Mouse (Mus musculus): ENCODE measurements around the gene Papln. TPM values are rescaled to one million over a fixed set of nuclear protein-coding genes. Genes with fewer than 3 reads are reported as not detected.

Gene Papln
- total and polyA plus RNA-seq, 3 experiments: 0.09 to 0.51 TPM; not detected in 1

GRCm38 (mm10) chr12:83752495-83752894 lies 10.9 kb upstream of the Papln start:
- in situ Hi-C loops (cut with MboI; ENCODE audit: low pct_ligation_motif_present, low pct_unique_long_range_greater_than_20kb, low sequenced_read_pairs): loop anchor here (25.0 kb wide), 1 partner anchor 640 kb away; no protein-coding TSS in a partner anchor
- TF ChIP-seq JUND (conservative IDR thresholded peaks at IDR 0.05; ENCODE audit: low read depth, low read length) (no peak), ZNF384 (IDR thresholded peaks at IDR 0.05; ENCODE audit: low read depth, low read length) (no peak), MXI1 (IDR thresholded peaks at IDR 0.05; ENCODE audit: low read depth, low read length) (peak; percentile 41; the same call in 1 of the 2 replicates), ETS1 (conservative IDR thresholded peaks at IDR 0.05; ENCODE audit: low read depth, low read length) (no peak)

GRCm38 (mm10) chr12:83758735-83759134 lies 4.7 kb upstream of the Papln start:
- Histone ChIP-seq H3K4me3 (replicated peaks in 1 of 3; ENCODE audit: low read depth in 2 of 3, low read length in 2 of 3, poor library complexity in 1 of 3) (no peak overlapping the region), H3K9ac (ENCODE audit: insufficient read depth, low read depth) (no peak overlapping the region), H3K9me3 (replicated peaks; ENCODE audit: low read length) (no peaks in the 10 kb centered on the region), H3K79me2 (replicated peaks; ENCODE audit: control insufficient read depth, extremely low read depth, insufficient read depth, poor library complexity, severe bottlenecking) (no peaks in the 10 kb centered on the region), H3K4me2 (ENCODE audit: insufficient read depth, low read depth, poor library complexity, severe bottlenecking) (no peak overlapping the region), H3K27ac (ENCODE audit: insufficient read depth, low read depth) (no peak overlapping the region), H3K27me3 (replicated peaks) (no peaks in the 10 kb centered on the region), H3K36me3 (replicated peaks in 1 of 2; ENCODE audit: control insufficient read depth in 1 of 2, insufficient read depth in 1 of 2, low read length in 1 of 2) (no peaks in the 10 kb centered on the region), H3K4me1 (ENCODE audit: control insufficient read depth in 1 of 2, insufficient read depth in 2 of 2) (peaks cover 0 to 9% of the 10 kb centered on the region in 2 experiments; a peak in 3 of 4 replicates)
- in situ Hi-C loops (cut with MboI; ENCODE audit: low pct_ligation_motif_present, low pct_unique_long_range_greater_than_20kb, low sequenced_read_pairs): loop anchor here (25.0 kb wide), 1 partner anchor 646 kb away; no protein-coding TSS in a partner anchor
- TF ChIP-seq RAD21 (IDR thresholded peaks at IDR 0.05; ENCODE audit: low read depth, low read length) (no peak), E2F4 (IDR thresholded peaks at IDR 0.05; ENCODE audit: insufficient replicate concordance, low read depth, low read length) (no peak), SMC3 (IDR thresholded peaks at IDR 0.05; ENCODE audit: low read depth, low read length) (no peak), USF1 (IDR thresholded peaks at IDR 0.05; ENCODE audit: low read depth, low read length) (no peak), POLR2A (IDR thresholded peaks at IDR 0.05; ENCODE audit: low read depth, low read length) (no peak), JUND (conservative IDR thresholded peaks at IDR 0.05; ENCODE audit: low read depth, low read length) (no peak), TCF12 (IDR thresholded peaks at IDR 0.05; ENCODE audit: low read depth, low read length) (no peak), IRF4 (IDR thresholded peaks at IDR 0.05; ENCODE audit: low read depth, low read length) (no peak), USF2 (conservative IDR thresholded peaks at IDR 0.05; ENCODE audit: low read depth, low read length) (no peak), ZNF384 (IDR thresholded peaks at IDR 0.05; ENCODE audit: low read depth, low read length) (no peak), HCFC1 (IDR thresholded peaks at IDR 0.05; ENCODE audit: low read depth, low read length) (no peak), MEF2A (IDR thresholded peaks at IDR 0.05; ENCODE audit: borderline replicate concordance, low read depth, low read length) (no peak), BHLHE40 (IDR thresholded peaks at IDR 0.05; ENCODE audit: low read depth, low read length) (no peak), MAZ (IDR thresholded peaks at IDR 0.05; ENCODE audit: low read depth, low read length) (no peak), MAFK (IDR thresholded peaks at IDR 0.05; ENCODE audit: insufficient replicate concordance, low read length) (no peak), KAT2A (IDR thresholded peaks at IDR 0.05; ENCODE audit: insufficient replicate concordance, low read length) (no peak), SIN3A (IDR thresholded peaks at IDR 0.05; ENCODE audit: low read length) (no peak), NELFE (IDR thresholded peaks at IDR 0.05; ENCODE audit: low read depth, low read length) (no peak), ZMIZ1 (IDR thresholded peaks at IDR 0.05; ENCODE audit: low read depth, low read length) (no peak)
- no peak for DNase-seq (ENCODE audit: extremely low read depth)
- dilution Hi-C loops (cut with MboI; ENCODE audit: extremely low pct_ligation_motif_present, extremely low pct_unique_long_range_greater_than_20kb, low sequenced_read_pairs): no loop called here

More at GRCm38 (mm10) chr12:83752495-83752894, 10.9 kb upstream of the Papln start:
- Histone ChIP-seq H3K4me3 (replicated peaks in 1 of 3; ENCODE audit: low read depth in 2 of 3, low read length in 2 of 3, poor library complexity in 1 of 3) (no peak overlapping the region), H3K36me3 (replicated peaks in 1 of 2; ENCODE audit: control insufficient read depth in 1 of 2, insufficient read depth in 1 of 2, low read length in 1 of 2) (no peaks in the 10 kb centered on the region), H3K4me1 (ENCODE audit: control insufficient read depth in 1 of 2, insufficient read depth in 2 of 2) (peaks cover 5 to 26% of the 10 kb centered on the region in 2 experiments; a peak in 3 of 4 replicates), H3K4me2 (ENCODE audit: insufficient read depth, low read depth, poor library complexity, severe bottlenecking) (peak overlapping the region; percentile 49), H3K9ac (ENCODE audit: insufficient read depth, low read depth) (no peak overlapping the region), H3K79me2 (replicated peaks; ENCODE audit: control insufficient read depth, extremely low read depth, insufficient read depth, poor library complexity, severe bottlenecking) (no peaks in the 10 kb centered on the region), H3K9me3 (replicated peaks; ENCODE audit: low read length) (no peaks in the 10 kb centered on the region), H3K27ac (ENCODE audit: insufficient read depth, low read depth) (peak overlapping the region; percentile 56; the same call in 1 of the 2 replicates), H3K27me3 (replicated peaks) (no peaks in the 10 kb centered on the region)
- peak; percentile 12 for DNase-seq (ENCODE audit: extremely low read depth)
- dilution Hi-C loops (cut with MboI; ENCODE audit: extremely low pct_ligation_motif_present, extremely low pct_unique_long_range_greater_than_20kb, low sequenced_read_pairs): no loop called here

All from CH12.LX (cell line).